Mouse (Mus musculus): ENCODE results near the gene Tmprss12. TPM values are rescaled to one million over a fixed set of nuclear protein-coding genes. Genes with fewer than 3 reads are reported as not detected.
"Not testable (repeated sequence)": the region's sequence is repeated elsewhere in the genome, so short reads cannot be mapped to it uniquely, and the experiment has no call there.

The Tmprss12 gene
- total RNA-seq (2021), result not detected
- long read RNA-seq, experiment 1, result 0 reads
- long read RNA-seq, experiment 2, result 0 reads

DNA sequence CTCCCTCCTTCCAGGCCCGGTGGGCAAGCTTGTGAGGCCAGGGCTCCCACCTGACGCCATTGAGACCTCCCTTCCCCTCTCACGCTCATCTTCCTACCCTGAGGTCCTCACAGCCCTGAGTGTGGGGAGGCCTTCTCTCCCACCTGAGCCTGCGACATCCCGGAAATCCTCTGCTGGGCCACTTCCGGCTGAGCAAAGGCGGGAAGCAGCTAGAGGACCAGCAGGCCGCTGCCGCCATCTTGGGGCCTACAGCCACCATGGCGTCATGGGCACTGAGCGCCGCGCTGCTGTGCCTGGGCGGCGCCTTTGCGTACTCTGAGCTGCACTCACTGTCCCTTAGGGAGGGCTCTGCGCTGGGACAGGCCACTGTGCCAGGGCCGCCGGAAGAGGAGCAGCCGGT lies at the start of gene Tmprss12:
Gene Tmprss12, plus strand, starts transcription at position 212 of the 400 bp plus-strand sequence.
- DNase-seq (ENCODE audit: low spot score in 2 of 2), result no peak

DNA sequence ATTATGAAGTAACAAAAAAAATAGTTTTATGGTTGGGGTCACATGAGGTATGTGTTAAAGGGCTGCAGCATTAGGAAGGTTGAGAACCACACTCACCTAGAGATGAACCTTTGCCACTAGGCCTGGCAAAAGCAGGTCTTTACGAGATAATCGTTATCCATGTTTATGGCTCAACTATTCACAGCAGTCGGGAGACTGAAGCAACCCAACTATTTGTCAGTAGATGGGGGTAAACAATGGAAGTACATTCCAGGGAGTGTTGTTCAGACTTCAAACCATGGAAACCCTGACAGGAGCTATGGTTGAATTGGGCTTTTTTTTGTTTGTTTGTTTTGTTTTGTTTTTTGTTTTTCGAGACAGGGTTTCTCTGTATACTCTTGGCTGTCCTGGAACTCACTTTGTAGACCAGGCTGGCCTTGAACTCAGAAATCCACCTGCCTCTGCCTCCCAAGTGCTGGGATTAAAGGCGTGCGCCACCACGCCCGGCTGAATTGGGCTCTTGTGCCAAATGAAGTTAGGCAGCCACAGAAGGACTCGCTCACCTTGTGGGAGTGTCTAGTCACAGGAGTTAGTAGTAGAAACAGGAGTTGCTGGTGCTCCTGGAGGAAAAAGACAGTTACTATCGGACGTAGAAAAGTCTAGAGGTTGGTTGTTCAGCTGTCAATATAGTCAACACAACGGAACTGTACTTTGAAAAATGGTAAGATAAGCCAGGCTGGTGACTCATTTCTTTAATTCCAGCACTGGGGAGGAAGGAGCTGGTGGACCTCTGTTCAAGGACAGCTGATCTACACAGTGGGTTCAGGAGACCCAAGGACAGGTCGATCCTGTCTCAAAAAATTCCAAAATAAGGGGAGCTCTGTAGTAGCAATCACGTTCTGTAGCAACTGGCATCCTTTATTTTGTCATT lies 48.8 kb upstream of the Tmprss12 start:
- no peak for DNase-seq (ENCODE audit: low spot score in 2 of 2)

- DNase-seq (ENCODE audit: low spot score in 2 of 2), result no peak
Observed at GRCm38 (mm10) chr15:100235208-100235965, 45.2 kb upstream of the Tmprss12 start.

DNA sequence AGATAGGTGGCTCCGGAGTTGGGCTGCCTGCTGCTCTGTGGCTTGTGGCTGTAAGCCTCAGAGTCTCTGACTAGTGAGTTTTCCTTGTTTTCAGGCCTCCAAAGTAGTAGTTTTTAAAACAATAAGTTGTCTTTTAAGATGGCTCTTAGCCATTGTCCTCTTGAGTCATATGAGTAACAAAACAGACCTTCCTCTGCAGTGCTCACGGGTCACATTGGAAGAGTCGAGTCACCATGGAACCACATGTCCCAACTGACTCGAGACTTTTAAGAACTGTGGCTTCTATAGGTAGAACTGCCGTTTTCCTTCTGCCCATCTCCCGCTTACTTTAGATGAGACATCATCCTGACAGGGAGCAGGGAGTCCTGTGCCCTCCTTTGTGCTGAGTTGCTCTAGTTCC lies 43.7 kb upstream of the Tmprss12 start:
- DNase-seq (ENCODE audit: low spot score in 2 of 2), result no peak

DNA sequence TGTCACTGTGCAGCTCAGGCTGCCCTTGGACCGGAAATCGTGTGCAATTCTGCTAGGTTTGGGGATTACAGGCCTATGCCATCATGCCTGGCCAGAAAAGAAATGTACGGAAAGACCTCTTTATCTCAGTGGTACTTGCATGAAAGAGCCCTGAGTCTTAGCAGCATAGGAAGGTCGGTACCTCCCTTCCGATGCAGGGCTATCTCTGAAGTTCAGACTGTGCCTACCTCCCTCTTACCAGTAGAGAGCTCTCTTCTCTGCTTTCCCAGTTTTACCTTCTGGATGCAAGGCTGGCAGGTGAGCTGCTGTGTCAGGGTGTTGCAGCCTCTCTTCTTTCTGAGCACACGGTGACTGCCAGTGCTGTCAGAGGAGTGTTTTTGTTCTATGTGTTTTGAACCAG lies 38.9 kb upstream of the Tmprss12 start:
- DNase-seq (ENCODE audit: low spot score in 2 of 2), result no peak

DNA sequence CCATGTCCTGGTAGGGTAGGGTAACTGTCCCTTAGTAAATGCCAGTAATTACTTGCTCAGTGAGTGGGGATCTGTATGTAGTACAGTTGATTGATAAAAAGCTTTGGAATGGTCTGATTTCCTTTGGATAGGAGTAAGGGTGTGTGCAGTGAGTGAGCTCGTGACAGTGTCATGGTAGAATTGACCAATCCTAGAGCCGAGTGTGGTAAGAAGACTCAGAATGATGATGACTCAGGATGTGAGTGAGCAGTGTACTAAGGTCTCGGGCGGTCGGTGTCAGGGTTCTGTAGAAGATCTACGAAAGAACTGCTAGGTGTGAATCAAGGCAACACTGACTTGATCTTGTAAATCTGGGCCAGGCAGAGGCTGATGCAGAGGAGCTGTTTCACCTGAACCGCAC lies 34.7 kb upstream of the Tmprss12 start:
- DNase-seq (ENCODE audit: low spot score in 2 of 2), result no peak

DNA sequence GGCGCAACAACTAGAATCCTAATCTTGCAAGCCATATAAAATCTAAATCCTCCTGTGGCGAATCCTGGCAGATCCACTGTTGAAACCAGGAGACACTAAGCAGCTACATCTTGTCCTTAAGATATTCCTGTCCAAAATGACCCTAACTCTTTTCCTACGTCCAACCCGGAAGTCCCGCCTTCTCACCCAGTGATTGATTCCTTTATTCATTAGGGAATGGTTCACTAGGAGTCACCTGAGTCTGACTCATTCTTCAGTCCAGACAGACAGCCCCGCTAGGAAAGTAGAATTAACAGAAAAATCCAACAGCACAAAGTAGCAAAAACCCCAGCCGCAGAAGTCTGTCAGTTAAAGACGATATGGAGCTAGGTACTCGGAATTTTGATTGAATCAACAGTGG lies 33.3 kb upstream of the Tmprss12 start:
- DNase-seq (ENCODE audit: low spot score in 2 of 2), result no peak

DNA sequence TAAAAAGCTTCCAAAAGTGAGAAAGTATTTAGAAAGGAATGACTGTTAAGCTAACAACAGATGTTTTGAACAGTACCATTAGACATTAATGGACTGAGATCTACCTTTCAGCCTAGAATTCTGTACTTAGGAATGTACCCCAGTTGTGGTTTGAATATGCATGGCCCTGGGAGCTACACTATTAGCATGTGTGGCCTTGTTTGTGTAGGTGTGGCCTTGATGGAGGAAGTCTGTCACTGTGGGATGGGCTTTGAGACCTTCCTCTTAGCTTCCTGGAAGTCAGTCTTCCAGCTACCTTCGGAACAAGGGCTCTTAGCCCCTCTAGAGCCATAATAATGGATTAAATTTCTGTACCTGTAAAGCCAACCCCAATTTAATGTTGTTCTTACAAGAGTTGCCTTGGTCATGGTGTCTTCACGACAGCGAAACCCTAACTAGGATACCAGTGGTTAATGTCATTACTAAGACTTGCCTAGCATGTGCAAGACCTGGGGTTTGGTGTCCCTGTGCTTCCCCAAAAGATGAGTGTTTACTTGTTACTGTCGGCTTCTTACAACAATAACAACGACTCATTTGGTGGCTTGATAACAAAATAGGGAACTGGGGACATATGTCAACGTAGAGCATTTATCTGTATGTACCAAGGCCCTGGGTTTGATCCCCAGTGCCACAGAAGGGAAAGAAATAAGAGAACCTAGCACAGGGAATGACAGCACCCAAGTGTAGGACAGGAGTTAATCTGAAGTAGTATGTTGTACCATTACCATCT lies 31.8 kb upstream of the Tmprss12 start:
- no peak for DNase-seq (ENCODE audit: low spot score in 2 of 2)

DNA sequence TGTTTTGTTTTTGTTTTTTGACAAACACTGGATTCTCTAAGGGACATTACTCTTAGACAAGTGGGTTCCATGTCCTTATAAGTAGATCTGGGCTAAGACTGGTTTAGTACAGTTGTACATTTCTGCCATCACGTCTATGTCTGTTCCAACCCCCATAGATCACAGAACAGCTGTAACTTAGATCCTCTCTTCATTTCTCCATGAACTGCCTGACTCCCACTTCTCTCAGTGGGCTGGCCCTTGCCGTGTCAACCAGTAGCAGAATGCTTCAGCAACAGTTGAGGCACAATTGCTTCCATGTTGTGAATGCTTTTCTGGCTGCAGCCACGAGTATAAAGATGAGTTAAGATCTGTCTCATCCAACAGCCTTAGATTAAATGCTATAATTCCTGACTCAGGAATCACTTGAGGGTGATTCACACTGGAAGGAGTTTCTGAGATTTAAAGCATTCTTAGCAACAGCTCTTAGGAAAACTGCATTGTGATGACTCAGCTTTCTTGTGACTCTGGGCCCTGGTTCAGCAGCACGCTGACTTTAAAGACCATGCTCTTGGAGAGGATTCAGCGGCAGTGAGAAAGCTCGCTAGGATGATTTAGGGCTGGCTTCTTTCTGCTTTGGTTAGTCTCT lies 29.4 kb upstream of the Tmprss12 start:
- DNase-seq (ENCODE audit: low spot score in 2 of 2), result no peak

GRCm38 (mm10) chr15:100256386-100256785 lies 24.3 kb upstream of the Tmprss12 start:
- no peak for DNase-seq (ENCODE audit: low spot score in 2 of 2)

GRCm38 (mm10) chr15:100257305-100257704 lies 23.3 kb upstream of the Tmprss12 start:
- DNase-seq (ENCODE audit: low spot score in 2 of 2), result no peak

DNA sequence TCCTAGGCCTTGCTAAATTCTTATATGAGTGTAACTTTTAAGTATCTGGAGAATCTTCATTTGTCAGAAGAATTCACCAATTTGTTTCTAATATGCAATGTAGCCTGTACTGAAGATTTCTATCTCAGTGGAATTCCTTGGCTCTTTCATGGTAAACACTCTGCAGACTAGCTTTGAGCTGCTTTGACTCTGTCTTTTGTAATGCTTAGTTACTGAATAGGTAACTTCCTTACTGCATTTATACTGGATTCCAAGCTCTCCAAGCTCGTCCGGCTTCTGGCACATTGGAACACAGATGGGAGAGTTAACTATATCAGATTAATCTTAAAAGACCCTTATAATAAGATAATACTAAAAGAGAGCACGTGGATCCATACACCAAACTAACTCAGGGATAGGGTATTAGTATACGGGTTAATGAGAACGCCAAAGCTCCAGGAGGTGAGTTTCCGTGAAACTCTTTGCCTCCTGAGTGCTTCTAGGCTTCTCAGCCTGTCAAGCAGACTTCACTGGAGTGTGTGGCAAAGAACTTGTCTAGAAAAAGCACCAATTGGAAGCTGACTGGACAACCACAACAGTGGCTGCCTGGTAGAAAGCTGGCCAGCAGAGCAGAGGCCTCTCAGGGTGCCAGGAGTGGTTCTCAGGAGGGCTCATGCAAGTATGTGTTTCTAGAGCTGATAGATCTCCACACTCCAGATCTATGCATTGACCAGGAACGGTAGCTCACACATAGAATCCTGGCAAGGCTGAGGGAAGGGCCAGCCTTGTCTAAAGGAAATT lies 21.8 kb upstream of the Tmprss12 start:
- DNase-seq (ENCODE audit: low spot score in 2 of 2), result no peak

DNA sequence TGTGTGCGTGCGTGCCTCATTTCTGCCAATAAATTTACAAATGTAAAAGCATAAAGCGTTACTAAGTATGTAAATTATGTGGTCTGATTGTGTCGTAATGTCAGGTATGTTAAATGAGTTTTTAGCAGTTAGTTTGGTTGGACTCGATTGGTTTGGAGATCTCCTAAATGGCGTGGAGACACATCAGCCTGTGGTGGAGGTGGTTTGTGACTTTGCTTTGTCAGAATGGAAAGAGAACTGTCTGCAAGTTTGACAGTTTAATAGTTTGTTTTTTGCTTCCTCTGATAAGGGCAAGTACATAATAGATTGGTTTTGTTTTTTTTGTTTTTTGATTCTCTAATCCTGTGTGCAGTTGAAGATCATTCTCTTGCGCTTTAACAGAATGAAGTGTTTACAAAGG lies 20.3 kb upstream of the Tmprss12 start:
- not testable (repeated sequence) for DNase-seq (ENCODE audit: low spot score in 2 of 2)

DNA sequence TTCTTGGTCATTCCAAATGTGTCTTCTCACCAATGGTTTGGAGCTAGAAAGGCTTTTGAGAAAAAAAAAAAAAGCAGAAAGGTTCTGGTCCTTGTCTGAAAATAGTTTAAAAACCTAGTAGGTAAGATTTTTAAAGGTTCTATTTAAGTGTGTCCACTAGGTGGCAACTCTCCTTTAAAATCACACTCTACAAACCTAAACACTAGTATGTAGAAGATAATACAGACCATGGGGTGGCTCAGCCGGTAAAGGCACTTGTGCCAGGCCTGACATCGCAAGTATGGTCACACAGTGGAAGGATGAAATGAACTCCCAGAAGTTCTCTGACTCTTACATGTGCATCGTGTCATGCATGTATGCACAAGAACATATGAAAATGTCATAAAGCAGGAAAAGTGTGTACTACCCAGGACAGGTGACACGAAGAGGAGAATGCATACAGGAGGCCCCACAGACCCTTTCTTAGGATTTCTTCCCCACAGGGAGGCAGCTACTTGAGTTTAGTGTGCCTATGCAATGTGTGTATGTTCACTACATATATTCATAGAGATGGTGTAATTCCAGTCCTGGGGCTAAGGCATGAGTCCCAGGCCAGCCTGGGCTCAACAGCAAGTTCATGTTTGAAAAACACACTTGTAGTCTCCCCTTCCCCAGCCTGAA lies 17.3 kb upstream of the Tmprss12 start:
- no peak for DNase-seq (ENCODE audit: low spot score in 2 of 2)

DNA sequence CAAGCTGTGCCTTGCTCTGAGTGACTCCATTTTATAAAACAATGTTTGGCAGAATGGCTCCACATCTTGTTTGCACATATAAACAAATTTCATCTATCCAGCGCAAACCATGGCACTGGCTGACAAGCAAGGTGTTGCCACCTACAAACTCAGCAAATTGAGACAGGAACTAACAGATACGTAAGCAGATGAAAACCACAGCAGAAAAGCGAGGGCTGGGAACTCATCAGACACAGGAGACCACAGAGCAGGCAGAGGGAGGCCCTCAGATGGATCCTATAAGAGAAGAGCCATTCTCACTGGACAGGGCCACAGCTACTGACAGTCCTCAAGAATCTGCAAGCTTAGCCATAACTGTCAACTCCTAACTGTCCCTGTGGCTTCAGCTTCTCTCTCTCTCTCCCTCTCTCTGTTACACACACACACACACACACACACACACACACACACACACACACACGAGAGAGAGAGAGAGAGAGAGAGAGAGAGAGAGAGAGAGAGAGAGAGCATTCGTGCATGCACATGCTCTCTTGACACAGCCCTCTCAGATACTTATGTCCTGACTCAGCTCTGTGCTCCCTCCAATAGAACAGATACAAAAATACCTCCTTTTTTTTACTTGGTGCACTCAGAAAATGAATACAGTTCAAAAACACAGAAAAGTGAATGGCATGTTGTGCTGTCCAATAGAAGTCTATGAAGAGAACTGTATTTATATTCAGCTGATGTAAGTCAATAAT lies 14.9 kb upstream of the Tmprss12 start:
- DNase-seq (ENCODE audit: low spot score in 2 of 2), result no peak

GRCm38 (mm10) chr15:100268916-100269315 lies 11.7 kb upstream of the Tmprss12 start:
- no peak for DNase-seq (ENCODE audit: low spot score in 2 of 2)

DNA sequence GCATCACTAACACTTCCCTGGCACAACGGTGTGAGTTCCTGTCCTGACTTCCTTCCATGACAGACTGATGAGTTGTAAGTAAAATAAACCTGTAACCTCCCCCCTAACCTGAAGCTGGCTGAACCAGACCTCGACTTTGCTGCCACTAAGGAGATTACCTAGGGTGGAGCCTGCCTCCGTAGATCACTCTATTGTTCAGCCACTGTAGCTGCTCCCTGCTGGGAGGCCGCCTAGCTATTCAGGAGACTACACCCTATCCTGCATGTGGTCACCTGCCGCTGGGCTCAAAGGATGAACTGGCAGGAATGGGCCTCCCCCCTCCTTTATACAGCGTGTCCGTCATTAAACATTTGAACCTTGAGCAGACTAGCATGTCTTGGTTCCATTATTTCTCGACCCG lies 10.9 kb upstream of the Tmprss12 start:
- no peak for DNase-seq (ENCODE audit: low spot score in 2 of 2)

GRCm38 (mm10) chr15:100270609-100271008 lies 10.0 kb upstream of the Tmprss12 start:
- DNase-seq (ENCODE audit: low spot score in 2 of 2), result not testable (repeated sequence)

- no peak for DNase-seq (ENCODE audit: low spot score in 2 of 2)
Observed at GRCm38 (mm10) chr15:100271411-100271810, 9.2 kb upstream of the Tmprss12 start.
